9 mouse cellular contexts compared by ENCODE assay signal in genomic region chr6:17770645-17771345, GRCm38 (mm10).
DNase-seq lines count a peak whose midpoint lies in the region; ATAC-seq lines count a peak whose summit lies in the region.
"Had no signal": no experiment of that assay in that cellular context is flagged by ENCODE, and none has a peak within 500 bp of the region (broad histone marks: within the 10 kb centered on the region; RNA-seq: fewer than 3 reads in every experiment).

No protein-coding gene starts in this region.

- H3K27ac ChIP-seq in hindbrain, embryonic 13.5 days, result no peak overlapping the region; the same call in 1 of the 2 replicates
- H3K27ac ChIP-seq in hindbrain, embryonic 10.5 days, result no peak overlapping the region
- H3K27ac ChIP-seq in hindbrain, embryonic 16.5 days (ENCODE audit: low read depth, low read length), result no peak overlapping the region
- H3K27ac ChIP-seq: kidney, embryonic 15.5 days had no signal

- no peaks in the 10 kb centered on the region for H3K36me3 ChIP-seq in hindbrain, embryonic 13.5 days
- no peaks in the 10 kb centered on the region for H3K36me3 ChIP-seq in hindbrain, embryonic 10.5 days
- H3K36me3 ChIP-seq in hindbrain, embryonic 16.5 days (ENCODE audit: control insufficient read depth, insufficient read depth, low read length), result no peaks in the 10 kb centered on the region
- H3K36me3 ChIP-seq: kidney, embryonic 15.5 days had no signal

- ATAC-seq in hindbrain, embryonic 13.5 days (ENCODE audit: low FRiP score), result peak; percentile 70; the same call in 1 of the 2 replicates
- 0 out of 2 replicates have a peak, but pooled peaks have one; percentile 37 for ATAC-seq in hindbrain, embryonic 16.5 days
- peak; percentile 68 for ATAC-seq in megakaryocyte progenitor cell, adult 5-6 weeks (replicated peaks; ENCODE audit: poor library complexity)

- no peak for DNase-seq in hindbrain, embryonic 10.5 days (ENCODE audit: low spot score)
- peak; percentile 33 for DNase-seq in embryo, embryonic 10.5 days (ENCODE audit: low spot score)
- no peak for DNase-seq in urinary bladder, adult 2 months (ENCODE audit: low spot score)
- no peak for DNase-seq in adipocyte (ENCODE audit: low spot score)
- no peak for DNase-seq in kidney, postnatal 25 days

- WGBS in hindbrain, embryonic 13.5 days, result 23% methylated on average over 8 of the region's 8 CpGs
- 59% methylated on average over 8 of the region's 8 CpGs for WGBS in hindbrain, embryonic 10.5 days
- WGBS in hindbrain, embryonic 16.5 days, result 23% methylated on average over 8 of the region's 8 CpGs

- no peaks in the 10 kb centered on the region for H3K27me3 ChIP-seq in hindbrain, embryonic 13.5 days
- no peaks in the 10 kb centered on the region for H3K27me3 ChIP-seq in hindbrain, embryonic 10.5 days (ENCODE audit: insufficient read depth, poor library complexity, severe bottlenecking)
- H3K27me3 ChIP-seq in hindbrain, embryonic 16.5 days (replicated peaks; ENCODE audit: control insufficient read depth, insufficient read depth, low read length), result no peaks in the 10 kb centered on the region
- H3K27me3 ChIP-seq: kidney, embryonic 15.5 days had no signal

- no peaks in the 10 kb centered on the region for H3K9me3 ChIP-seq in hindbrain, embryonic 13.5 days
- H3K9me3 ChIP-seq in hindbrain, embryonic 10.5 days, result no peaks in the 10 kb centered on the region
- no peaks in the 10 kb centered on the region for H3K9me3 ChIP-seq in hindbrain, embryonic 16.5 days (ENCODE audit: control insufficient read depth, low read length)
- H3K9me3 ChIP-seq: kidney, embryonic 15.5 days had no signal

- H3K4me1 ChIP-seq in hindbrain, embryonic 13.5 days (replicated peaks), result peaks cover 32% of the 10 kb centered on the region
- H3K4me1 ChIP-seq in hindbrain, embryonic 10.5 days (replicated peaks), result peaks cover 22% of the 10 kb centered on the region
- H3K4me1 ChIP-seq in hindbrain, embryonic 16.5 days (ENCODE audit: control insufficient read depth, insufficient read depth, low read depth, low read length), result peaks cover 8% of the 10 kb centered on the region

- no peak overlapping the region for H3K9ac ChIP-seq in hindbrain, embryonic 13.5 days
- no peak overlapping the region for H3K9ac ChIP-seq in hindbrain, embryonic 16.5 days (ENCODE audit: low read depth, low read length)
- H3K9ac ChIP-seq: kidney, embryonic 15.5 days had no signal

- H3K4me3 ChIP-seq in hindbrain, embryonic 13.5 days, result no peak overlapping the region
- H3K4me3 ChIP-seq in hindbrain, embryonic 10.5 days, result no peak overlapping the region
- no peak overlapping the region for H3K4me3 ChIP-seq in hindbrain, embryonic 16.5 days (ENCODE audit: low read length)
- H3K4me3 ChIP-seq: kidney, embryonic 15.5 days had no signal

- H3K4me2 ChIP-seq in hindbrain, embryonic 13.5 days, result 0 out of 2 replicates have a peak overlapping the region, but pooled peaks have one; percentile 13
- peak overlapping the region; percentile 12; the same call in 1 of the 2 replicates for H3K4me2 ChIP-seq in hindbrain, embryonic 16.5 days (ENCODE audit: low read length)
- H3K4me2 ChIP-seq: kidney, embryonic 15.5 days had no signal
